Mouse (Mus musculus) CH12.LX (cell line): ENCODE measurements around the gene Pdyn.

Experiments used
- CTCF ChIP-seq, 2 experiments: IDR thresholded peaks in 1 of 2; conservative IDR thresholded peaks in 1 of 2; 2 replicates each; pipeline ENCODE4 v1.5.1; 2011 to 2012; ENCODE audit warnings: low read depth in 2 of 2, low read length in 2 of 2, improper control_type of control experiment in 1 of 2, inconsistent platforms in 1 of 2, mild to moderate bottlenecking in 1 of 2, moderate library complexity in 1 of 2
- RCOR1 ChIP-seq: conservative IDR thresholded peaks from 2 replicates; pipeline ENCODE4 v1.6.1; 2012; ENCODE audit warnings: low read depth, mild to moderate bottlenecking, inconsistent platforms, low read length, improper control_type of control experiment
- USF1 ChIP-seq: IDR thresholded peaks from 2 replicates; pipeline ENCODE4 v1.6.1; 2014; ENCODE audit warnings: low read depth, mild to moderate bottlenecking, inconsistent platforms, low read length, improper control_type of control experiment

DNA sequence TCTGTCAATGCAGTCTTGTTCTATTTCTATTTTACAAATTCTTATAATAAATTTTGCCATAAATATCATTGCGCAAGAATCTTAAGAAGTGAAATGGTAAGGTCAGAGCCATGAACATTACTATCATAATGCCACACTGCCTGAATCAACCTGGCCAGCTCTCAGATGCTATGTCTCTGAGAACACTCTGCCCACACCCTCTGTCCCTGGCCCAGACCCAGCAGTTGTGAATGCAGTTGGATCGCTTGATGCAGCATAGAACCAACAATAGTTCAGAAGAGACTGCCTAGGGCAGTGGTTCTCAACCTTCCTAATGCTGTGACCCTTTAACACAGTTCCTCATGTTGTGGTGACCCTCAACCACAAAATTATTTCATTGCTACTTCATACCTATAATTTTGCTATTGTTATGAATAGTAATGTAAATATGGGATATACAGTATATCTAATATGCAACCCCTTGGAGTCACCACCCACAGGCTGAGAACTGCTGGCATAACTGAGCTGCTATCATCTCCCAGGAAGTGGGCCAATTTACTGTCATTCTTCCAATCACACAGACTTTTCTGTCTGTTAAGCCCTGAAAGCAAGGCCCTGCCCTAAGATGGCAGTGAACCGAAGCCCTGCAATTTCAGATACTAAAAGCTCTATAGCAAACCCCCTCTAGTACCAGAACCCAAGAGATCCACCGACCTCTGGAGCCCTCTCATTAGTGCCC, 45.3 kb downstream of the Pdyn start:
- no peak for TF ChIP-seq CTCF (conservative IDR thresholded peaks at IDR 0.05 in 1 of 2, IDR thresholded peaks at IDR 0.05 in 1 of 2; ENCODE audit: low read depth in 2 of 2, low read length in 2 of 2)
- TF ChIP-seq USF1: no peak
- no peak for TF ChIP-seq RCOR1
